Mouse (Mus musculus): ENCODE measurements around the gene Nipbl. TPM values are rescaled to one million over a fixed set of nuclear protein-coding genes. Genes with fewer than 3 reads are reported as not detected.

The Nipbl gene
- polyA plus RNA-seq, 2 experiments, result 5.7 to 6.7 TPM

DNA sequence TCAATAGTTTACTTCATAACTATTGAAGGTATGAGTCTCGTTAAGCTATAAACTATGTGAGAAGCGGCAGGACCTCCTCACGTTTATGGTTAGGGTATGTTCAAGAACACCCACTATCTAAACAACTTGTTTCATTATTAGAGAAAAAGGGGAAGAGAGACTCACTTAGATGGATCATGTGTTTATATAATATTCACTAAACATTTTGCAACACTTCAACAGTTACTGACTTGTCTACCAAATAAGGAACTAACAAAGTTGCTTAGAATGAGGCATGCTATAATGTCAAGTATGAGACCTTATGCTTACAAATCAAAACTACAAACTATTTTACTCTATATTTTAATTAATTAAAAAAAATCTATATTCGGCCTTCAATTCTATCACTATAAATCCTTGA is 103.7 kb downstream of the Nipbl start:
- TF ChIP-seq EP300 (IDR thresholded peaks at IDR 0.05; ENCODE audit: low read depth) (no peak), CTCF (IDR thresholded peaks at IDR 0.05; ENCODE audit: low read depth) (no peak)
- no peaks in the 10 kb centered on the region for H3K9me3 ChIP-seq (ENCODE audit: control insufficient read depth, low read length)
- H3K4me2 ChIP-seq (ENCODE audit: low read depth), result no peak overlapping the region
- DNase-seq (ENCODE audit: low read depth in 3 of 3, low spot score in 3 of 3) (no peak), ATAC-seq (ENCODE audit: insufficient read depth) (no peak)
- 85% methylated on average over 4 of the region's 4 CpGs for WGBS (ENCODE audit: insufficient replicate concordance)
- no peak overlapping the region for H3K4me3 ChIP-seq (ENCODE audit: insufficient read depth in 1 of 2, low read depth in 2 of 2, low read length in 2 of 2)
- no peak overlapping the region for H3K9ac ChIP-seq (replicated peaks)
- no peak overlapping the region for H3K27ac ChIP-seq
- H3K27me3 ChIP-seq (ENCODE audit: control insufficient read depth, insufficient read depth, low read length), result no peaks in the 10 kb centered on the region
- H3K36me3 ChIP-seq (replicated peaks; ENCODE audit: control insufficient read depth, insufficient read depth, low read depth), result peaks cover 15% of the 10 kb centered on the region
- H3K4me1 ChIP-seq (replicated peaks; ENCODE audit: control insufficient read depth in 2 of 2, insufficient read depth in 2 of 2, low read length in 1 of 2), result no peaks in the 10 kb centered on the region

GRCm38 (mm10) chr15:8331547-8331946 is 112.7 kb downstream of the Nipbl start:
- Histone ChIP-seq H3K4me1 (replicated peaks; ENCODE audit: control insufficient read depth in 2 of 2, insufficient read depth in 2 of 2, low read length in 1 of 2) (peaks cover 7 to 8% of the 10 kb centered on the region in 2 experiments), H3K4me3 (ENCODE audit: insufficient read depth in 1 of 2, low read depth in 2 of 2, low read length in 2 of 2) (no peak overlapping the region), H3K9me3 (ENCODE audit: control insufficient read depth, low read length) (no peaks in the 10 kb centered on the region), H3K36me3 (replicated peaks; ENCODE audit: control insufficient read depth, insufficient read depth, low read depth) (peaks cover 29% of the 10 kb centered on the region), H3K27me3 (ENCODE audit: control insufficient read depth, insufficient read depth, low read length) (no peaks in the 10 kb centered on the region), H3K27ac (no peak overlapping the region; the same call in 1 of the 2 replicates), H3K9ac (replicated peaks) (no peak overlapping the region), H3K4me2 (ENCODE audit: low read depth) (peak overlapping the region; percentile 19; the same call in 1 of the 2 replicates)
- WGBS (ENCODE audit: insufficient replicate concordance), result 45% methylated on average over 3 of the region's 3 CpGs
- TF ChIP-seq CTCF (IDR thresholded peaks at IDR 0.05; ENCODE audit: low read depth) (no peak), EP300 (IDR thresholded peaks at IDR 0.05; ENCODE audit: low read depth) (peak; percentile 89)
- DNase-seq (ENCODE audit: low read depth in 3 of 3, low spot score in 3 of 3) (peak; percentile 59 to 64 (median 61)), ATAC-seq (ENCODE audit: insufficient read depth) (peak; percentile 98)

DNA sequence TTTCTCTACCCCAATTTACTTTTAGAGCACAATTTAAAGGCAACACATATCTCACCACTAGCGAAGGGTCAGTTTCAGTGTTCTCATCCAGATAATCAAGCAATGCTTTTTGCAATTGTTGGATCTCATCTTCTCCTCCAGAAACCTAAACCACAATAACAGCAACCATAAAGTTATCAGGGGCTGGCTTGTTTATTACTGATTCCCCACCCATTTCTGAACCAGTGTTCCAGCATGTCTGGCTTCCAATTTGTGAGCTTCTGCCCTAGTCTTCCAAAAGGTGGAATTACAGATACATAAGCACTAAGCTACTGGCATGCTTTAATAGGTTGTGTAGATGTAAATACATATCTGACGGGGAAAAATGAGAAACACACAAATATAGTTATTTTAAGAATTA is 118.6 kb downstream of the Nipbl start:
- Histone ChIP-seq H3K27ac (no peak overlapping the region), H3K4me1 (replicated peaks; ENCODE audit: control insufficient read depth in 2 of 2, insufficient read depth in 2 of 2, low read length in 1 of 2) (no peaks in the 10 kb centered on the region), H3K9ac (replicated peaks) (no peak overlapping the region), H3K36me3 (replicated peaks; ENCODE audit: control insufficient read depth, insufficient read depth, low read depth) (peaks cover 43% of the 10 kb centered on the region), H3K4me3 (ENCODE audit: insufficient read depth in 1 of 2, low read depth in 2 of 2, low read length in 2 of 2) (no peak overlapping the region), H3K9me3 (ENCODE audit: control insufficient read depth, low read length) (no peaks in the 10 kb centered on the region), H3K4me2 (ENCODE audit: low read depth) (no peak overlapping the region), H3K27me3 (ENCODE audit: control insufficient read depth, insufficient read depth, low read length) (no peaks in the 10 kb centered on the region)
- no peak for ATAC-seq (ENCODE audit: insufficient read depth)
- WGBS (ENCODE audit: insufficient replicate concordance), result 53% methylated on average over 2 of the region's 2 CpGs
- 0 out of 2 replicates have a peak, but pooled peaks have one; percentile 22 for TF ChIP-seq EP300 (IDR thresholded peaks at IDR 0.05; ENCODE audit: low read depth)
- TF ChIP-seq CTCF (IDR thresholded peaks at IDR 0.05; ENCODE audit: low read depth), result no peak
- no peak for DNase-seq (ENCODE audit: low read depth in 3 of 3, low spot score in 3 of 3)

GRCm38 (mm10) chr15:8324833-8325232 is 119.4 kb downstream of the Nipbl start:
- ATAC-seq (ENCODE audit: insufficient read depth) (0 out of 2 replicates have a peak, but pooled peaks have one; percentile 28), DNase-seq (ENCODE audit: low read depth in 3 of 3, low spot score in 3 of 3) (no peak)
- Histone ChIP-seq H3K27me3 (ENCODE audit: control insufficient read depth, insufficient read depth, low read length) (no peaks in the 10 kb centered on the region), H3K9me3 (ENCODE audit: control insufficient read depth, low read length) (no peaks in the 10 kb centered on the region), H3K4me3 (ENCODE audit: insufficient read depth in 1 of 2, low read depth in 2 of 2, low read length in 2 of 2) (no peak overlapping the region), H3K9ac (replicated peaks) (no peak overlapping the region), H3K4me2 (ENCODE audit: low read depth) (no peak overlapping the region), H3K27ac (no peak overlapping the region), H3K36me3 (replicated peaks; ENCODE audit: control insufficient read depth, insufficient read depth, low read depth) (peaks cover 41% of the 10 kb centered on the region), H3K4me1 (replicated peaks; ENCODE audit: control insufficient read depth in 2 of 2, insufficient read depth in 2 of 2, low read length in 1 of 2) (no peaks in the 10 kb centered on the region)
- 82% methylated on average over 2 of the region's 2 CpGs for WGBS (ENCODE audit: insufficient replicate concordance)
- TF ChIP-seq CTCF (IDR thresholded peaks at IDR 0.05; ENCODE audit: low read depth) (no peak), EP300 (IDR thresholded peaks at IDR 0.05; ENCODE audit: low read depth) (no peak)

GRCm38 (mm10) chr15:8324061-8324460 is 120.2 kb downstream of the Nipbl start:
- TF ChIP-seq CTCF (IDR thresholded peaks at IDR 0.05; ENCODE audit: low read depth) (no peak), EP300 (IDR thresholded peaks at IDR 0.05; ENCODE audit: low read depth) (no peak)
- no peak overlapping the region for H3K4me3 ChIP-seq (ENCODE audit: insufficient read depth in 1 of 2, low read depth in 2 of 2, low read length in 2 of 2)
- no peak overlapping the region for H3K27ac ChIP-seq
- no peaks in the 10 kb centered on the region for H3K4me1 ChIP-seq (replicated peaks; ENCODE audit: control insufficient read depth in 2 of 2, insufficient read depth in 2 of 2, low read length in 1 of 2)
- H3K9ac ChIP-seq (replicated peaks), result no peak overlapping the region
- DNase-seq (ENCODE audit: low read depth in 3 of 3, low spot score in 3 of 3) (no peak), ATAC-seq (ENCODE audit: insufficient read depth) (no peak)
- 73% methylated on average over 4 of the region's 4 CpGs for WGBS (ENCODE audit: insufficient replicate concordance)
- peaks cover 39% of the 10 kb centered on the region for H3K36me3 ChIP-seq (replicated peaks; ENCODE audit: control insufficient read depth, insufficient read depth, low read depth)
- no peaks in the 10 kb centered on the region for H3K27me3 ChIP-seq (ENCODE audit: control insufficient read depth, insufficient read depth, low read length)
- H3K4me2 ChIP-seq (ENCODE audit: low read depth), result no peak overlapping the region
- H3K9me3 ChIP-seq (ENCODE audit: control insufficient read depth, low read length), result no peaks in the 10 kb centered on the region

Measured in liver, embryonic 14.5 days (tissue).